Mouse (Mus musculus) kidney, postnatal 25 days (tissue): ENCODE results near the gene Adpgk.

Source experiments
- DNase-seq, 2 experiments: peaks; one replicate each; pipeline ENCODE4 v3.0.0; 2021; ENCODE audit warnings: mixed read lengths in 2 of 2

The Adpgk gene

GRCm38 (mm10) chr9:59290957-59291687 lies at the start of gene Adpgk:
Gene Adpgk, plus strand, starts transcription at chr9:59291558.
- peak; percentile 99 for DNase-seq

- no peak for DNase-seq
Observed at GRCm38 (mm10) chr9:59245181-59245580, 46.2 kb upstream of the Adpgk start.

- DNase-seq, result no peak
Observed at GRCm38 (mm10) chr9:59246456-59247029, 44.8 kb upstream of the Adpgk start.

GRCm38 (mm10) chr9:59249359-59249758 lies 42.0 kb upstream of the Adpgk start:
- no peak for DNase-seq

GRCm38 (mm10) chr9:59250272-59250671 lies 41.1 kb upstream of the Adpgk start:
- peak in 1 of 2 experiments; percentile 13 for DNase-seq

GRCm38 (mm10) chr9:59254716-59255421 lies 36.5 kb upstream of the Adpgk start:
- peak; percentile 15 to 52 for DNase-seq

- peak in 1 of 2 experiments; percentile 9 for DNase-seq
Observed at GRCm38 (mm10) chr9:59259806-59260454, 31.4 kb upstream of the Adpgk start.

GRCm38 (mm10) chr9:59266332-59266731 lies 25.0 kb upstream of the Adpgk start:
- DNase-seq, result peak in 1 of 2 experiments; percentile 35

GRCm38 (mm10) chr9:59269728-59270127 lies 21.6 kb upstream of the Adpgk start:
- peak; percentile 77 to 83 for DNase-seq

- no peak for DNase-seq
Observed at GRCm38 (mm10) chr9:59271081-59271480, 20.3 kb upstream of the Adpgk start.

- DNase-seq, result peak; percentile 68 to 89
Observed at GRCm38 (mm10) chr9:59271711-59272110, 19.6 kb upstream of the Adpgk start.

- DNase-seq, result no peak
Observed at GRCm38 (mm10) chr9:59273199-59273598, 18.2 kb upstream of the Adpgk start.

- no peak for DNase-seq
Observed at GRCm38 (mm10) chr9:59274846-59275455, 16.4 kb upstream of the Adpgk start.

GRCm38 (mm10) chr9:59278199-59278598 lies 13.2 kb upstream of the Adpgk start:
- DNase-seq, result no peak

GRCm38 (mm10) chr9:59278694-59279093 lies 12.7 kb upstream of the Adpgk start:
- no peak for DNase-seq

GRCm38 (mm10) chr9:59280888-59281287 lies 10.5 kb upstream of the Adpgk start:
- no peak for DNase-seq

GRCm38 (mm10) chr9:59281871-59282682 lies 9.3 kb upstream of the Adpgk start:
- DNase-seq, result peak; percentile 78 to 79

- DNase-seq, result no peak
Observed at GRCm38 (mm10) chr9:59282683-59282986, 8.7 kb upstream of the Adpgk start.

- no peak for DNase-seq
Observed at GRCm38 (mm10) chr9:59285614-59286013, 5.7 kb upstream of the Adpgk start.

GRCm38 (mm10) chr9:59288058-59288457 lies 3.3 kb upstream of the Adpgk start:
- DNase-seq, result no peak

GRCm38 (mm10) chr9:59288685-59289410 lies 2.5 kb upstream of the Adpgk start:
- DNase-seq, result no peak
